Mouse (Mus musculus): ENCODE measurements around the gene Mef2b. TPM values are rescaled to one million over a fixed set of nuclear protein-coding genes. Genes with fewer than 3 reads are reported as not detected.

Mef2b gene
- polyA plus RNA-seq, 1 experiment from 2014 or later: 0.46 TPM

- no peaks in the 10 kb centered on the region for H3K4me1 ChIP-seq (ENCODE audit: control insufficient read depth, insufficient read depth, low read length)
- no peak overlapping the region for H3K4me2 ChIP-seq (ENCODE audit: low read length)
- DNase-seq (no peak), ATAC-seq (ENCODE audit: low FRiP score, low TSS enrichment) (no peak)
- no peak overlapping the region for H3K27ac ChIP-seq (replicated peaks; ENCODE audit: low read depth, low read length)
- WGBS: 48% methylated on average over 7 of the region's 7 CpGs
- no peaks in the 10 kb centered on the region for H3K36me3 ChIP-seq (ENCODE audit: control insufficient read depth, insufficient read depth, low read length)
- H3K27me3 ChIP-seq (ENCODE audit: control insufficient read depth, insufficient read depth, low read length): no peaks in the 10 kb centered on the region
- H3K9me3 ChIP-seq (ENCODE audit: control insufficient read depth, low read length): no peaks in the 10 kb centered on the region
- H3K9ac ChIP-seq (replicated peaks; ENCODE audit: low read length): no peak overlapping the region
- H3K4me3 ChIP-seq (replicated peaks; ENCODE audit: low read depth, low read length): no peak overlapping the region
Measured at GRCm38 (mm10) chr8:70197603-70198002, 58.1 kb downstream of the Mef2b start.

- DNase-seq: peak; percentile 24
- H3K4me3 ChIP-seq (replicated peaks; ENCODE audit: low read depth, low read length): no peak overlapping the region
- no peaks in the 10 kb centered on the region for H3K9me3 ChIP-seq (ENCODE audit: control insufficient read depth, low read length)
- H3K36me3 ChIP-seq (ENCODE audit: control insufficient read depth, insufficient read depth, low read length): no peaks in the 10 kb centered on the region
- no peak overlapping the region for H3K9ac ChIP-seq (replicated peaks; ENCODE audit: low read length)
- no peaks in the 10 kb centered on the region for H3K27me3 ChIP-seq (ENCODE audit: control insufficient read depth, insufficient read depth, low read length)
- 77% methylated on average over 5 of the region's 5 CpGs for WGBS
- no peak overlapping the region for H3K27ac ChIP-seq (replicated peaks; ENCODE audit: low read depth, low read length)
- ATAC-seq (ENCODE audit: low FRiP score, low TSS enrichment): no peak
- no peaks in the 10 kb centered on the region for H3K4me1 ChIP-seq (ENCODE audit: control insufficient read depth, insufficient read depth, low read length)
- H3K4me2 ChIP-seq (ENCODE audit: low read length): no peak overlapping the region
Measured at GRCm38 (mm10) chr8:70200098-70200681, 60.7 kb downstream of the Mef2b start.

GRCm38 (mm10) chr8:70201417-70201816, 61.9 kb downstream of the Mef2b start:
- WGBS: 90% methylated on average over 3 of the region's 3 CpGs
- no peak for DNase-seq
- H3K4me3 ChIP-seq (replicated peaks; ENCODE audit: low read depth, low read length): no peak overlapping the region

GRCm38 (mm10) chr8:70203072-70203471, 63.6 kb downstream of the Mef2b start:
- DNase-seq (no peak), ATAC-seq (ENCODE audit: low FRiP score, low TSS enrichment) (no peak)
- no peaks in the 10 kb centered on the region for H3K4me1 ChIP-seq (ENCODE audit: control insufficient read depth, insufficient read depth, low read length)
- no peaks in the 10 kb centered on the region for H3K9me3 ChIP-seq (ENCODE audit: control insufficient read depth, low read length)
- H3K36me3 ChIP-seq (ENCODE audit: control insufficient read depth, insufficient read depth, low read length): no peaks in the 10 kb centered on the region
- H3K9ac ChIP-seq (replicated peaks; ENCODE audit: low read length): no peak overlapping the region
- 69% methylated on average over 4 of the region's 4 CpGs for WGBS
- no peak overlapping the region for H3K4me2 ChIP-seq (ENCODE audit: low read length)
- no peaks in the 10 kb centered on the region for H3K27me3 ChIP-seq (ENCODE audit: control insufficient read depth, insufficient read depth, low read length)
- no peak overlapping the region for H3K4me3 ChIP-seq (replicated peaks; ENCODE audit: low read depth, low read length)
- no peak overlapping the region for H3K27ac ChIP-seq (replicated peaks; ENCODE audit: low read depth, low read length)

More at GRCm38 (mm10) chr8:70201417-70201816, 61.9 kb downstream of the Mef2b start:
- H3K9me3 ChIP-seq (ENCODE audit: control insufficient read depth, low read length): no peaks in the 10 kb centered on the region
- H3K27me3 ChIP-seq (ENCODE audit: control insufficient read depth, insufficient read depth, low read length): no peaks in the 10 kb centered on the region
- H3K27ac ChIP-seq (replicated peaks; ENCODE audit: low read depth, low read length): no peak overlapping the region
- H3K36me3 ChIP-seq (ENCODE audit: control insufficient read depth, insufficient read depth, low read length): no peaks in the 10 kb centered on the region
- no peak for ATAC-seq (ENCODE audit: low FRiP score, low TSS enrichment)
- H3K4me2 ChIP-seq (ENCODE audit: low read length): no peak overlapping the region
- no peaks in the 10 kb centered on the region for H3K4me1 ChIP-seq (ENCODE audit: control insufficient read depth, insufficient read depth, low read length)
- no peak overlapping the region for H3K9ac ChIP-seq (replicated peaks; ENCODE audit: low read length)

GRCm38 (mm10) chr8:70204757-70205156, 65.2 kb downstream of the Mef2b start:
- DNase-seq (no peak), ATAC-seq (ENCODE audit: low FRiP score, low TSS enrichment) (no peak)
- Histone ChIP-seq H3K9ac (replicated peaks; ENCODE audit: low read length) (no peak overlapping the region), H3K9me3 (ENCODE audit: control insufficient read depth, low read length) (no peaks in the 10 kb centered on the region), H3K36me3 (ENCODE audit: control insufficient read depth, insufficient read depth, low read length) (no peaks in the 10 kb centered on the region), H3K4me2 (ENCODE audit: low read length) (no peak overlapping the region), H3K27me3 (ENCODE audit: control insufficient read depth, insufficient read depth, low read length) (no peaks in the 10 kb centered on the region), H3K4me1 (ENCODE audit: control insufficient read depth, insufficient read depth, low read length) (no peaks in the 10 kb centered on the region), H3K27ac (replicated peaks; ENCODE audit: low read depth, low read length) (no peak overlapping the region), H3K4me3 (replicated peaks; ENCODE audit: low read depth, low read length) (no peak overlapping the region)
- 59% methylated on average over 1 of the region's 1 CpGs for WGBS

GRCm38 (mm10) chr8:70208130-70208529, 68.6 kb downstream of the Mef2b start:
- Histone ChIP-seq H3K4me1 (ENCODE audit: control insufficient read depth, insufficient read depth, low read length) (0 out of 2 replicates have a peak, but pooled peaks cover 7% of the 10 kb centered on the region), H3K27me3 (ENCODE audit: control insufficient read depth, insufficient read depth, low read length) (peaks cover 10% of the 10 kb centered on the region), H3K4me2 (ENCODE audit: low read length) (no peak overlapping the region), H3K4me3 (replicated peaks; ENCODE audit: low read depth, low read length) (no peak overlapping the region), H3K9me3 (ENCODE audit: control insufficient read depth, low read length) (no peaks in the 10 kb centered on the region), H3K9ac (replicated peaks; ENCODE audit: low read length) (no peak overlapping the region), H3K27ac (replicated peaks; ENCODE audit: low read depth, low read length) (no peak overlapping the region), H3K36me3 (ENCODE audit: control insufficient read depth, insufficient read depth, low read length) (no peaks in the 10 kb centered on the region)
- 16% methylated on average over 1 of the region's 1 CpGs for WGBS
- ATAC-seq (ENCODE audit: low FRiP score, low TSS enrichment) (no peak), DNase-seq (no peak)

GRCm38 (mm10) chr8:70210538-70210937, 71.0 kb downstream of the Mef2b start:
- Histone ChIP-seq H3K9ac (replicated peaks; ENCODE audit: low read length) (no peak overlapping the region), H3K4me1 (ENCODE audit: control insufficient read depth, insufficient read depth, low read length) (0 out of 2 replicates have a peak, but pooled peaks cover 9% of the 10 kb centered on the region), H3K27ac (replicated peaks; ENCODE audit: low read depth, low read length) (no peak overlapping the region), H3K4me2 (ENCODE audit: low read length) (0 out of 2 replicates have a peak overlapping the region, but pooled peaks have one; percentile 4), H3K36me3 (ENCODE audit: control insufficient read depth, insufficient read depth, low read length) (no peaks in the 10 kb centered on the region), H3K27me3 (ENCODE audit: control insufficient read depth, insufficient read depth, low read length) (peaks cover 10% of the 10 kb centered on the region), H3K4me3 (replicated peaks; ENCODE audit: low read depth, low read length) (no peak overlapping the region), H3K9me3 (ENCODE audit: control insufficient read depth, low read length) (no peaks in the 10 kb centered on the region)
- WGBS: 31% methylated on average over 8 of the region's 8 CpGs
- no peak for DNase-seq
- ATAC-seq (ENCODE audit: low FRiP score, low TSS enrichment): no peak

GRCm38 (mm10) chr8:70211275-70211674, 71.8 kb downstream of the Mef2b start:
- 0 out of 2 replicates have a peak, but pooled peaks cover 9% of the 10 kb centered on the region for H3K4me1 ChIP-seq (ENCODE audit: control insufficient read depth, insufficient read depth, low read length)
- DNase-seq (no peak), ATAC-seq (ENCODE audit: low FRiP score, low TSS enrichment) (no peak)
- peaks cover 10% of the 10 kb centered on the region for H3K27me3 ChIP-seq (ENCODE audit: control insufficient read depth, insufficient read depth, low read length)
- H3K36me3 ChIP-seq (ENCODE audit: control insufficient read depth, insufficient read depth, low read length): no peaks in the 10 kb centered on the region
- H3K9me3 ChIP-seq (ENCODE audit: control insufficient read depth, low read length): no peaks in the 10 kb centered on the region
- no peak overlapping the region for H3K27ac ChIP-seq (replicated peaks; ENCODE audit: low read depth, low read length)
- 83% methylated on average over 1 of the region's 1 CpGs for WGBS
- H3K4me2 ChIP-seq (ENCODE audit: low read length): peak overlapping the region; percentile 97
- peak overlapping the region; percentile 60 for H3K9ac ChIP-seq (replicated peaks; ENCODE audit: low read length)
- peak overlapping the region; percentile 65 for H3K4me3 ChIP-seq (replicated peaks; ENCODE audit: low read depth, low read length)

- peak overlapping the region; percentile 60 for H3K9ac ChIP-seq (replicated peaks; ENCODE audit: low read length)
- H3K4me2 ChIP-seq (ENCODE audit: low read length): peak overlapping the region; percentile 97
- H3K4me3 ChIP-seq (replicated peaks; ENCODE audit: low read depth, low read length): peak overlapping the region; percentile 65
- H3K9me3 ChIP-seq (ENCODE audit: control insufficient read depth, low read length): no peaks in the 10 kb centered on the region
- no peak for DNase-seq
- H3K4me1 ChIP-seq (ENCODE audit: control insufficient read depth, insufficient read depth, low read length): 0 out of 2 replicates have a peak, but pooled peaks cover 9% of the 10 kb centered on the region
- ATAC-seq (ENCODE audit: low FRiP score, low TSS enrichment): no peak
- peak overlapping the region; percentile 70 for H3K27ac ChIP-seq (replicated peaks; ENCODE audit: low read depth, low read length)
- 3% methylated on average over 29 of the region's 31 CpGs for WGBS
- no peaks in the 10 kb centered on the region for H3K36me3 ChIP-seq (ENCODE audit: control insufficient read depth, insufficient read depth, low read length)
- peaks cover 10% of the 10 kb centered on the region for H3K27me3 ChIP-seq (ENCODE audit: control insufficient read depth, insufficient read depth, low read length)
Measured at GRCm38 (mm10) chr8:70211726-70212111, 72.2 kb downstream of the Mef2b start.
